Mouse (Mus musculus) CH12.LX (cell line): ENCODE results near the gene Cc2d1a. TPM values are rescaled to one million over a fixed set of nuclear protein-coding genes. Genes with fewer than 3 reads are reported as not detected.

Experiments used
- DNase-seq: peaks from one replicate; pipeline ENCODE4 v3.0.0-alpha.2; 2013; ENCODE audit errors: extremely low read depth
- H3K27ac ChIP-seq: 2 replicates; pipeline ENCODE4 v1.5.1; 2012; ENCODE audit warnings: low read depth, mild to moderate bottlenecking, control low read depth, moderate library complexity; ENCODE audit not compliant: insufficient read depth
- H3K27me3 ChIP-seq: replicated peaks from 2 replicates; pipeline ENCODE3; 2012; ENCODE audit warnings: inconsistent platforms
- H3K36me3 ChIP-seq, 2 experiments: replicated peaks in 1 of 2; 2 replicates each; pipeline versions ENCODE3 to v1.6.1; 2012; ENCODE audit warnings: inconsistent platforms in 1 of 2, low read length in 1 of 2, mild to moderate bottlenecking in 1 of 2, mixed read lengths in 1 of 2, moderate library complexity in 1 of 2; ENCODE audit not compliant: control insufficient read depth in 1 of 2, insufficient read depth in 1 of 2
- H3K4me1 ChIP-seq, 2 experiments: 2 replicates each; pipeline ENCODE4 v1.6.1; 2012; ENCODE audit warnings: inconsistent platforms in 1 of 2, moderate library complexity in 1 of 2; ENCODE audit not compliant: insufficient read depth in 2 of 2, control insufficient read depth in 1 of 2
- H3K4me2 ChIP-seq: 2 replicates; pipeline ENCODE4 v1.6.1; 2012; ENCODE audit warnings: low read depth, mild to moderate bottlenecking, control low read depth; ENCODE audit not compliant: poor library complexity, insufficient read depth, severe bottlenecking
- H3K4me3 ChIP-seq, 3 experiments: fragments of 150-350 bp in 1 of 3; sonication (generic) in 1 of 3; replicated peaks in 1 of 3; 2 replicates each; pipeline versions ENCODE3 to v1.5.1; 2011 to 2012; ENCODE audit warnings: low read depth in 2 of 3, low read length in 2 of 3, mild to moderate bottlenecking in 2 of 3, moderate library complexity in 2 of 3, control low read depth in 1 of 3, improper control_type of control experiment in 1 of 3, inconsistent platforms in 1 of 3, mixed read lengths in 1 of 3; ENCODE audit not compliant: poor library complexity in 1 of 3
- H3K79me2 ChIP-seq: replicated peaks from 2 replicates; pipeline ENCODE4 v1.6.1; 2012; ENCODE audit warnings: mild to moderate bottlenecking, moderate library complexity; ENCODE audit not compliant: control insufficient read depth, poor library complexity, insufficient read depth, severe bottlenecking; ENCODE audit errors: extremely low read depth
- H3K9ac ChIP-seq: 2 replicates; pipeline ENCODE4 v1.6.1; 2012; ENCODE audit warnings: low read depth, mild to moderate bottlenecking, control low read depth, moderate library complexity; ENCODE audit not compliant: insufficient read depth
- H3K9me3 ChIP-seq: replicated peaks from 2 replicates; pipeline ENCODE3; 2012; ENCODE audit warnings: low read length, inconsistent platforms, mixed read lengths
- BHLHE40 ChIP-seq: IDR thresholded peaks from 2 replicates; pipeline ENCODE4 v1.6.1; 2011; ENCODE audit warnings: mild to moderate bottlenecking, low read depth, low read length, improper control_type of control experiment
- CHD1 ChIP-seq: IDR thresholded peaks from 2 replicates; pipeline ENCODE4 v1.6.1; 2012; ENCODE audit warnings: low read depth, low read length, improper control_type of control experiment, inconsistent platforms
- CHD2 ChIP-seq: IDR thresholded peaks from 2 replicates; pipeline ENCODE4 v1.6.1; 2011; ENCODE audit warnings: low read length, improper control_type of control experiment
- EP300 ChIP-seq: IDR thresholded peaks from 2 replicates; pipeline ENCODE4 v1.6.1; 2011; ENCODE audit warnings: low read length, improper control_type of control experiment
- JUN ChIP-seq: IDR thresholded peaks from 2 replicates; pipeline ENCODE4 v1.6.1; 2011; ENCODE audit warnings: low read depth, mild to moderate bottlenecking, low read length, improper control_type of control experiment, moderate library complexity; ENCODE audit not compliant: insufficient read depth
- KAT2A ChIP-seq: IDR thresholded peaks from 2 replicates; pipeline ENCODE4 v1.6.1; 2012; ENCODE audit warnings: low read length, improper control_type of control experiment, inconsistent platforms; ENCODE audit not compliant: insufficient replicate concordance
- MEF2A ChIP-seq: IDR thresholded peaks from 2 replicates; pipeline ENCODE4 v1.6.1; 2014; ENCODE audit warnings: low read depth, mild to moderate bottlenecking, inconsistent platforms, low read length, improper control_type of control experiment, borderline replicate concordance
- MXI1 ChIP-seq: IDR thresholded peaks from 2 replicates; pipeline ENCODE4 v1.6.1; 2011; ENCODE audit warnings: mild to moderate bottlenecking, low read depth, low read length, improper control_type of control experiment
- MYC ChIP-seq: IDR thresholded peaks from 2 replicates; pipeline ENCODE4 v1.6.1; 2011; ENCODE audit warnings: low read depth, mild to moderate bottlenecking, improper control_type of control experiment, low read length
- PAX5 ChIP-seq: IDR thresholded peaks from 2 replicates; pipeline ENCODE4 v1.6.1; 2012; ENCODE audit warnings: low read length, inconsistent platforms, mixed read lengths
- POLR2A ChIP-seq: IDR thresholded peaks from 2 replicates; pipeline ENCODE4 v1.6.1; 2011; ENCODE audit warnings: low read depth, mild to moderate bottlenecking, improper control_type of control experiment, low read length
- SIN3A ChIP-seq: IDR thresholded peaks from 2 replicates; pipeline ENCODE4 v1.6.1; 2012; ENCODE audit warnings: low read length, improper control_type of control experiment, inconsistent platforms
- SMC3 ChIP-seq: IDR thresholded peaks from 2 replicates; pipeline ENCODE4 v1.6.1; 2011; ENCODE audit warnings: low read depth, low read length, improper control_type of control experiment
- TBP ChIP-seq: conservative IDR thresholded peaks from 2 replicates; pipeline ENCODE4 v1.6.1; 2011; ENCODE audit warnings: low read depth, low read length, improper control_type of control experiment
- TCF12 ChIP-seq: IDR thresholded peaks from 2 replicates; pipeline ENCODE4 v1.6.1; 2014; ENCODE audit warnings: low read depth, mild to moderate bottlenecking, inconsistent platforms, low read length, improper control_type of control experiment
- USF1 ChIP-seq: IDR thresholded peaks from 2 replicates; pipeline ENCODE4 v1.6.1; 2014; ENCODE audit warnings: low read depth, mild to moderate bottlenecking, inconsistent platforms, low read length, improper control_type of control experiment
- USF2 ChIP-seq: conservative IDR thresholded peaks from 2 replicates; pipeline ENCODE4 v1.6.1; 2011; ENCODE audit warnings: low read depth, low read length, improper control_type of control experiment
- ZKSCAN1 ChIP-seq: IDR thresholded peaks from 2 replicates; pipeline ENCODE4 v1.6.1; 2012; ENCODE audit warnings: low read depth, inconsistent platforms, low read length, improper control_type of control experiment, borderline replicate concordance
- dilution Hi-C: fragments of 300-500 bp; cut with MboI; formaldehyde crosslinking; loops from 2 replicates; pipeline ENCODE4 v1.14.3; 2020; ENCODE audit warnings: low sequenced_read_pairs; ENCODE audit not compliant: extremely low pct_unique_long_range_greater_than_20kb, extremely low pct_ligation_motif_present
- in situ Hi-C: fragments of 300-500 bp; cut with MboI; formaldehyde crosslinking; loops from 3 replicates; pipeline ENCODE4 v1.14.3; 2019; ENCODE audit warnings: low sequenced_read_pairs, low pct_ligation_motif_present, low pct_unique_long_range_greater_than_20kb, mixed read lengths
- polyA plus RNA-seq: library from polyadenylated mRNA; unstranded; fragments of >175 nt; gene quantifications from 2 replicates; pipeline ENCODE4 v1.2.1, GENCODE M21; 2012; ENCODE audit warnings: low read depth; ENCODE audit not compliant: insufficient read length
- total RNA-seq, 2 experiments: library from RNA; depleted of rRNA; stranded (reverse); fragments of 300-350 nt in 1 of 2; fragments of >200 nt in 1 of 2; gene quantifications; 2 replicates each; pipeline ENCODE4 v1.2.3; 2012 to 2014

Cc2d1a gene
- total and polyA plus RNA-seq, 3 experiments, result 2.8 to 11.4 (median 7.8) TPM

DNA sequence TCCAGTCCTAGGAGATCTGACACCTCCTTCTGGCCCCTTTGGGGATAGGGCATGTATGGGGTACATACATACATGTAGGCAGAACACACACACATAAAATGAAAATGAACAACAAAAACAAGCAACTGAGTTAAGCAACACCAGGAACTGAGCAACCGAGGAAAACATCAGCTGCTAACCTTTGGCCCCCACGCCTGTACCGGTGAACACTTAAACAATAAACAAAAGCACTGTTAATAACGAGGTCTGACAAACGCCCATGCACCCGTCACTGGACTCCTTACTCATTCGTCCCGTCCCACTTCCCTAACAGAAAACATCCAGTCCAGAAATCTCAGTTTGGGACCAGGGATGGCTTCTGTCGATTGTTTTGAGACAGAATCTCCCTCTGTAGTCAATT is 58.5 kb downstream of the Cc2d1a start:
- in situ Hi-C loops (no loop called here), dilution Hi-C loops (no loop called here)
- H3K9ac ChIP-seq, result no peak overlapping the region
- DNase-seq, result no peak
- H3K4me2 ChIP-seq, result no peak overlapping the region
- H3K4me3 ChIP-seq, result no peak overlapping the region
- H3K9me3 ChIP-seq, result no peaks in the 10 kb centered on the region
- no peak overlapping the region for H3K27ac ChIP-seq
- no peaks in the 10 kb centered on the region for H3K27me3 ChIP-seq
- TF ChIP-seq JUN (no peak), TBP (no peak), PAX5 (no peak), MXI1 (no peak), MYC (no peak), KAT2A (no peak), MEF2A (no peak), ZKSCAN1 (no peak)
- no peaks in the 10 kb centered on the region for H3K4me1 ChIP-seq
- H3K36me3 ChIP-seq, result peaks cover 74 to 96% of the 10 kb centered on the region in 2 experiments
- H3K79me2 ChIP-seq, result no peaks in the 10 kb centered on the region

DNA sequence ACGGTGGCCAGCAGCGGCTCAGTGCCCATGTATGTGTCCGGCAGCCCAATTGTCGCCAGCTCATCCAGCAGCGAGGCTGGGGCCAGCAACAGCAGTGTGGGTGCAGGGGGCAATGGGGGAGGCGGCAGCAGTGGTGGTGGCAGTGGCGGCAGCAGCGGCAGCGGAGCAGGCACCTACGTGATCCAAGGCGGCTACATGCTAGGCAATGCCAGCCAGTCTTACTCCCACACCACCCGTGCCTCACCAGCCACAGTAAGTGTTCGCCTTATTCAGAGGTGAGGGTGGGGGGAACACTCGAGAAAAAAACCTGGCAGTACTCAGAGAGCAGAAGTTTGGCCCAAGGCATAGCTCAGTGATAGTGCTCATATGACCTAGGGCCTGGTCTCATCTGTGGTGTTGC is 59.9 kb downstream of the Cc2d1a start:
- Histone ChIP-seq H3K4me2 (no peak overlapping the region), H3K4me1 (no peaks in the 10 kb centered on the region), H3K27ac (no peak overlapping the region), H3K36me3 (peaks cover 75 to 97% of the 10 kb centered on the region in 2 experiments), H3K9me3 (no peaks in the 10 kb centered on the region), H3K27me3 (no peaks in the 10 kb centered on the region), H3K4me3 (no peak overlapping the region), H3K79me2 (no peaks in the 10 kb centered on the region), H3K9ac (no peak overlapping the region)
- dilution Hi-C loops, result no loop called here
- no peak for TF ChIP-seq SMC3
- no peak for TF ChIP-seq MYC
- TF ChIP-seq USF2, result no peak
- TF ChIP-seq TCF12, result no peak
- in situ Hi-C loops, result no loop called here
- DNase-seq, result no peak

DNA sequence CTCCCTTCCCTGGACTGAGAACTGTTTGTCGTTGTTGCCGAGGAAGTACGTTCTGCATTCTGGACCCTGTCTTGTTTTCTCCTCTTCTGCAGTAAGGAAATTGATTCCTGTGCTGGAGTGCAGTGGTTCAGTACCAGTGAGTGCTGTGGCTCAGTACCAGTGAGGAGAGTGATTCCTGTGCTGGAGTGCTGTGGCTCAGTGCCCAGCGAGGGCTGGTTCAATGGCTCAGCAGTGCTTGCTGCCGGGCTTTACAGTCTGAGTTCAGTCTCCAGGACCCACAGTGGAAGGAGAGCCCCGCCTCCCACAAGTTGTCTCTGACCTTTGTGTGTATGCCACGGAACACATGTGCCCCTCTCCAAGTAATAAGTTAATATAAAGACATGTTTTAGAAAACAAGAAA is 60.6 kb downstream of the Cc2d1a start:
- Histone ChIP-seq H3K36me3 (peaks cover 75 to 97% of the 10 kb centered on the region in 2 experiments), H3K4me1 (no peaks in the 10 kb centered on the region), H3K79me2 (no peaks in the 10 kb centered on the region), H3K27me3 (no peaks in the 10 kb centered on the region), H3K4me2 (no peak overlapping the region), H3K4me3 (no peak overlapping the region), H3K9ac (no peak overlapping the region), H3K9me3 (no peaks in the 10 kb centered on the region), H3K27ac (no peak overlapping the region)
- in situ Hi-C loops, result no loop called here
- DNase-seq, result no peak
- dilution Hi-C loops, result no loop called here
- no peak for TF ChIP-seq CHD1
- no peak for TF ChIP-seq BHLHE40
- TF ChIP-seq ZKSCAN1, result no peak
- no peak for TF ChIP-seq USF1
- no peak for TF ChIP-seq POLR2A
- TF ChIP-seq SMC3, result no peak
- TF ChIP-seq EP300, result no peak
- no peak for TF ChIP-seq CHD2
- TF ChIP-seq SIN3A, result no peak
- no peak for TF ChIP-seq TBP
